Mouse (Mus musculus) embryo, embryonic 11.5 days (tissue): Measurements from ENCODE around the gene Krtap4-9.
"Not testable (repeated sequence)": the region's sequence is repeated elsewhere in the genome, so short reads cannot be mapped to it uniquely, and the experiment has no call there.

ENCODE experiments used
- DNase-seq: peaks from one replicate; pipeline ENCODE4 v3.0.0-alpha.2; 2012; ENCODE audit warnings: low read depth, low spot score

Gene Krtap4-9

DNA sequence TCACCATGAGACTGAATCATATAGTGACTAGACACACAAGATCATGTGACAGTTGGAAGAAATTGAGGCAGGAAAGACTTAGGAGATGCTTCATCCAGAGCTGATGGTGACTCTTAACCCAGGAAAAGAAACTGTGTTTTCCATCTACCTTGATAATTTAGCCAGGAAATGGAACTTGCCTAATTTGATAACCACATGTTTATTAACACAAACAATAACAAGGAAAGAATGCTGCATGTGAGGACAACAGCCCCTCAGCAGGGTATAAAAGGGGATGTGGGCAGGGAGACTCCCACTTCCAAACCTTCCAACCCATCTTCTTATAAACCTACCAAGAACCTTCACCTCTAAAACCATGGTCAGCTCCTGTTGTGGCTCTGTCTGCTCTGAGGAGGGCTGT, at the start of gene Krtap4-9:
TSS of gene Krtap4-9 (plus strand) at position 301 of the 400 bp plus-strand sequence.
- DNase-seq = not testable (repeated sequence)

- DNase-seq = no peak
These were observed 41.0 kb upstream of the Krtap4-9 start for GRCm38 (mm10) chr11:99743985-99744384.

DNA sequence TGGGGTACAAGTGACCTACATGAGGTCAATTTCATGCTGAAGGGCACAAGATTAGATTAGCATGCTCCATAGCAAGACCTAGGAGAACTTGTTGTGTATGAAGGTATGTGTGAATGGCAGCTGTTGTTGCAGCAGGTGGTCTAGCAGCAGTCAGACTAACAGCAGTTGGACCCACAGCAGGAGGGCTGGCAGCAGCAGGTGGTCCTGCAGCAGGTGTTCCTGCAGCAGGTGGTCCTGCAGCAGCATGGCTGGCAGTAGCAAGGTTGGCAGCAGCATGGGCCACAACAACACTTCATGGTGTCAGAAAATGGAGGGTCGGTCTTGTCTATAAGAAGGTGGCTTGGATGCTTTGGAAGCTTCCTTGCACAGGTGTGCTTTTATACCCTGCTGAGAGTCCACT, 26.1 kb upstream of the Krtap4-9 start:
- no peak for DNase-seq

- DNase-seq = no peak
These were observed 16.6 kb upstream of the Krtap4-9 start for GRCm38 (mm10) chr11:99768410-99768809.

DNA sequence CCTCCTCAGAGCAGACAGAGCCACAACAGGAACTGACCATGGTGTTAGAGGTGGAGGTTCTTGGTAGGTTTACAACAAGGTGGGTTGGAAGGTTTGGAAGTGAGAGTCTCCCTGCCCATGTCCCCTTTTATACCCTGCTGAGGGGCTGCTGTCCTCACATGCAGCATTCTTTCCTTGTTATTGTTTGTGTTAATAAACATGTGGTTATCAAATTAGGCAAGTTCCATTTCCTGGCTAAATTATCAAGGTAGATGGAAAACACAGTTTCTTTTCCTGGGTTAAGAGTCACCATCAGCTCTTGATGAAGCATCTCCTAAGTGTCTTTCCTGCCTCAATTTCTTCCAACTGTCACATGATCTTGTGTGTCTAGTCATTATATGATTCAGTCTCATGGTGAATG, 12.2 kb upstream of the Krtap4-9 start, which contains the start of gene Gm11595:
TSS of gene Gm11595 (minus strand) at position 101 of the 400 bp plus-strand sequence.
- not testable (repeated sequence) for DNase-seq

DNA sequence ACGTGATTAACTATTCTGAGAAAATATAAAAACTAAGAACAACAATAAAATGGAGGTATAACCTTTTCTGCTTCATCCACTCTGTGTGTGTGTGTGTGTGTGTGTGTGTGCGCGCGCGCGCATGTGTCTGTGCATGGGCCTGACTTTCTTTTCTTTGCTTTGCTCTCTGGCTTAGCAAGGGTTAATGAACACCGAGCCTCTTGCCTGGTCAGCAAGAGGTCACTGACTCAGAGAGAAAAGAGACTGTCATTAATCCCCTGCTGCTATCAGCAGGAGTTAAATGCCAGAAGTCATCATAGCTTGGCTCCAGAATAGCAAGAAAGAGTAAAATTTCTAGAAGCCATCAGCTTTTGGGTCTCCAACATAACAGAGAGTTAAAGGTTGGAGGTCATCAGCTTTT, 6.6 kb upstream of the Krtap4-9 start:
- DNase-seq = no peak

- no peak for DNase-seq
These were observed 4.4 kb upstream of the Krtap4-9 start, which contains the start of gene Krtap4-8 for GRCm38 (mm10) chr11:99780604-99781003. TSS of gene Krtap4-8 (minus strand) at chr11:99780704.

DNA sequence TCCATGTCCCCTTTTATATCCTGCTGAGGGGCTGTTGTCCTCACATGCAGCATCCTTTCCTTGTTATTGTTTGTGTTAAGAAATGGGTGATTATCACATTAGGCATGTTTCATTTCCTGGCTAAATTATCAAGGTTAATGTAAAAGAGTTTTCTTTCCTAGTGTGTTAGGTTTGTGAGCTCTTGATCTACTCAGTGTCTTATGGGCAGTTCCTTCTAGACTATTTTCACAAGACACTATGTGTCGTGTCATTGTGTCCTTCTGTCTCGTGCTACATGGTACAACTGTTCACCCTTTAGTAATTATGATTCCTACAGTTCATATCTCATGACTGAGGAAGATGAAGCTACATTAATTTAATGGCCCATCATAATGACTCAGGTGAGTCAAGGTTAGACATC, 8.4 kb downstream of the Krtap4-9 start, which contains the start of gene Gm11596:
TSS of gene Gm11596 (minus strand) at position 101 of the 400 bp plus-strand sequence.
- no peak for DNase-seq

DNA sequence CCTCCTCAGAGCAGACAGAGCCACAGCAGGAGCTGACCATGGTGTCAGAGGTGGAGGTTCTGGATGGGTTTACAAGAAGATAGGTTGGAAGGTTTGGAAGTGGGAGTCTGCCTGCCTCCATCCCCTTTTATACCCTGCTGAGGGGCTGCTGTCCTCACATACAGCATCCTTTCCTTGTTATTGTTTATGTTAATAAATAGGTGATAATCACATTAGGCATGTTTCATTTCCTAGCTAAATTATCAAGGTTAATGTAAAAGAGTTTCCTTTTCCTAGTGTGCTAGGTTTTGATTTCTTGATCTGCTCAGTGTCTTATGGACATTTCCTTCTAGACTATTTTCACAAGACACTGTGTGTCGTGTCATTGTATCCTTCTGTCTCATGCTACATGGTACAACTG, 13.8 kb downstream of the Krtap4-9 start, which contains the start of gene Gm11569:
TSS of gene Gm11569 (minus strand) at position 101 of the 400 bp plus-strand sequence.
- DNase-seq = not testable (repeated sequence)

- DNase-seq = not testable (repeated sequence)
These were observed 19.3 kb downstream of the Krtap4-9 start, which contains the start of gene Gm11554 for GRCm38 (mm10) chr11:99804346-99804745. TSS of gene Gm11554 (minus strand) at chr11:99804446.

DNA sequence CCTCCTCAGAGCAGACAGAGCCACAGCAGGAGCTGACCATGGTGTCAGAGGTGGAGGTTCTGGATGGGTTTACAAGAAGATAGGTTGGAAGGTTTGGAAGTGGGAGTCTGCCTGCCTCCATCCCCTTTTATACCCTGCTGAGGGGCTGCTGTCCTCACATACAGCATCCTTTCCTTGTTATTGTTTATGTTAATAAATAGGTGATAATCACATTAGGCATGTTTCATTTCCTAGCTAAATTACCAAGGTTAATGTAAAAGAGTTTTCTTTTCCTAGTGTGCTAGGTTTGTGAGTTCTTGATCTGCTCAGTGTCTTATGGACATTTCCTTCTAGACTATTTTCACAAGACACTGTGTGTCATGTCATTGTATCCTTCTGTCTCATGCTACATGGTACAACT, 24.8 kb downstream of the Krtap4-9 start, which contains the start of gene Krtap4-13:
TSS of gene Krtap4-13 (minus strand) at position 101 of the 400 bp plus-strand sequence.
- not testable (repeated sequence) for DNase-seq

DNA sequence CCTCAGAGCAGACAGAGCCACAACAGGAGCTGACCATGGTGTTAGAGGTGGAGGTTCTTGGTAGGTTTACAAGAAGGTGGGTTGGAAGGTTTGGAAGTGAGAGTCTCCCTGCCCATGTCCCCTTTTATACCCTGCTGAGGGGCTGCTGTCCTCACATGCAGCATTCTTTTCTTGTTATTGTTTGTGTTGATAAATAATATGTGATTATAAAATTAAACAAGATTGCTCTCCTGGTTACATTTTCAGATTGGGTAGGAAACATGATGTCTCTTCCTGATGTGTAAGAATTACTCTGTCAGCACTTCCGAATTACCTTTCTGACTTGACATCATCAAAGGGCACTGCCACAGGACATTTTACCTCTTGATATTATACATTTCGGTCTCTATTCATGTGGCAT, 30.6 kb downstream of the Krtap4-9 start, which contains the start of gene Gm11564:
TSS of gene Gm11564 (minus strand) at position 101 of the 400 bp plus-strand sequence.
- DNase-seq = not testable (repeated sequence)
